Mouse (Mus musculus) CH12.LX (cell line): ENCODE data around the gene Tctn3. TPM values are rescaled to one million over a fixed set of nuclear protein-coding genes. Genes with fewer than 3 reads are reported as not detected.

Experiments
- DNase-seq: peaks from one replicate; pipeline ENCODE4 v3.0.0-alpha.2; 2013; ENCODE audit errors: extremely low read depth
- H3K27ac ChIP-seq: 2 replicates; pipeline ENCODE4 v1.5.1; 2012; ENCODE audit warnings: low read depth, mild to moderate bottlenecking, control low read depth, moderate library complexity; ENCODE audit not compliant: insufficient read depth
- H3K27me3 ChIP-seq: replicated peaks from 2 replicates; pipeline ENCODE3; 2012; ENCODE audit warnings: inconsistent platforms
- H3K36me3 ChIP-seq, 2 experiments: replicated peaks in 1 of 2; 2 replicates each; pipeline versions ENCODE3 to v1.6.1; 2012; ENCODE audit warnings: inconsistent platforms in 1 of 2, low read length in 1 of 2, mild to moderate bottlenecking in 1 of 2, mixed read lengths in 1 of 2, moderate library complexity in 1 of 2; ENCODE audit not compliant: control insufficient read depth in 1 of 2, insufficient read depth in 1 of 2
- H3K4me1 ChIP-seq, 2 experiments: 2 replicates each; pipeline ENCODE4 v1.6.1; 2012; ENCODE audit warnings: inconsistent platforms in 1 of 2, moderate library complexity in 1 of 2; ENCODE audit not compliant: insufficient read depth in 2 of 2, control insufficient read depth in 1 of 2
- H3K4me2 ChIP-seq: 2 replicates; pipeline ENCODE4 v1.6.1; 2012; ENCODE audit warnings: low read depth, mild to moderate bottlenecking, control low read depth; ENCODE audit not compliant: poor library complexity, insufficient read depth, severe bottlenecking
- H3K4me3 ChIP-seq, 3 experiments: fragments of 150-350 bp in 1 of 3; sonication (generic) in 1 of 3; replicated peaks in 1 of 3; 2 replicates each; pipeline versions ENCODE3 to v1.5.1; 2011 to 2012; ENCODE audit warnings: low read depth in 2 of 3, low read length in 2 of 3, mild to moderate bottlenecking in 2 of 3, moderate library complexity in 2 of 3, control low read depth in 1 of 3, improper control_type of control experiment in 1 of 3, inconsistent platforms in 1 of 3, mixed read lengths in 1 of 3; ENCODE audit not compliant: poor library complexity in 1 of 3
- H3K79me2 ChIP-seq: replicated peaks from 2 replicates; pipeline ENCODE4 v1.6.1; 2012; ENCODE audit warnings: mild to moderate bottlenecking, moderate library complexity; ENCODE audit not compliant: control insufficient read depth, poor library complexity, insufficient read depth, severe bottlenecking; ENCODE audit errors: extremely low read depth
- H3K9ac ChIP-seq: 2 replicates; pipeline ENCODE4 v1.6.1; 2012; ENCODE audit warnings: low read depth, mild to moderate bottlenecking, control low read depth, moderate library complexity; ENCODE audit not compliant: insufficient read depth
- H3K9me3 ChIP-seq: replicated peaks from 2 replicates; pipeline ENCODE3; 2012; ENCODE audit warnings: low read length, inconsistent platforms, mixed read lengths
- CHD1 ChIP-seq: IDR thresholded peaks from 2 replicates; pipeline ENCODE4 v1.6.1; 2012; ENCODE audit warnings: low read depth, low read length, improper control_type of control experiment, inconsistent platforms
- EP300 ChIP-seq: IDR thresholded peaks from 2 replicates; pipeline ENCODE4 v1.6.1; 2011; ENCODE audit warnings: low read length, improper control_type of control experiment
- HCFC1 ChIP-seq: IDR thresholded peaks from 2 replicates; pipeline ENCODE4 v1.6.1; 2012; ENCODE audit warnings: low read depth, mild to moderate bottlenecking, inconsistent platforms, low read length, improper control_type of control experiment
- IRF4 ChIP-seq: IDR thresholded peaks from 2 replicates; pipeline ENCODE4 v1.6.1; 2014; ENCODE audit warnings: low read depth, mild to moderate bottlenecking, inconsistent platforms, low read length, improper control_type of control experiment
- MAX ChIP-seq: IDR thresholded peaks from 2 replicates; pipeline ENCODE4 v1.6.1; 2011; ENCODE audit warnings: low read length, improper control_type of control experiment
- MAZ ChIP-seq: IDR thresholded peaks from 2 replicates; pipeline ENCODE4 v1.6.1; 2012; ENCODE audit warnings: low read depth, mild to moderate bottlenecking, inconsistent platforms, low read length, improper control_type of control experiment, moderate library complexity
- MYC ChIP-seq: IDR thresholded peaks from 2 replicates; pipeline ENCODE4 v1.6.1; 2011; ENCODE audit warnings: low read depth, mild to moderate bottlenecking, improper control_type of control experiment, low read length
- PAX5 ChIP-seq: IDR thresholded peaks from 2 replicates; pipeline ENCODE4 v1.6.1; 2012; ENCODE audit warnings: low read length, inconsistent platforms, mixed read lengths
- SIN3A ChIP-seq: IDR thresholded peaks from 2 replicates; pipeline ENCODE4 v1.6.1; 2012; ENCODE audit warnings: low read length, improper control_type of control experiment, inconsistent platforms
- TBP ChIP-seq: conservative IDR thresholded peaks from 2 replicates; pipeline ENCODE4 v1.6.1; 2011; ENCODE audit warnings: low read depth, low read length, improper control_type of control experiment
- USF1 ChIP-seq: IDR thresholded peaks from 2 replicates; pipeline ENCODE4 v1.6.1; 2014; ENCODE audit warnings: low read depth, mild to moderate bottlenecking, inconsistent platforms, low read length, improper control_type of control experiment
- ZC3H11A ChIP-seq: IDR thresholded peaks from 2 replicates; pipeline ENCODE4 v1.6.1; 2012; ENCODE audit warnings: low read depth, mild to moderate bottlenecking, inconsistent platforms, low read length, improper control_type of control experiment
- ZKSCAN1 ChIP-seq: IDR thresholded peaks from 2 replicates; pipeline ENCODE4 v1.6.1; 2012; ENCODE audit warnings: low read depth, inconsistent platforms, low read length, improper control_type of control experiment, borderline replicate concordance
- ZMIZ1 ChIP-seq: IDR thresholded peaks from 2 replicates; pipeline ENCODE4 v1.6.1; 2012; ENCODE audit warnings: low read depth, mild to moderate bottlenecking, inconsistent platforms, low read length, improper control_type of control experiment
- dilution Hi-C: fragments of 300-500 bp; cut with MboI; formaldehyde crosslinking; loops from 2 replicates; pipeline ENCODE4 v1.14.3; 2020; ENCODE audit warnings: low sequenced_read_pairs; ENCODE audit not compliant: extremely low pct_unique_long_range_greater_than_20kb, extremely low pct_ligation_motif_present
- in situ Hi-C: fragments of 300-500 bp; cut with MboI; formaldehyde crosslinking; loops from 3 replicates; pipeline ENCODE4 v1.14.3; 2019; ENCODE audit warnings: low sequenced_read_pairs, low pct_ligation_motif_present, low pct_unique_long_range_greater_than_20kb, mixed read lengths
- polyA plus RNA-seq: library from polyadenylated mRNA; unstranded; fragments of >175 nt; gene quantifications from 2 replicates; pipeline ENCODE4 v1.2.1, GENCODE M21; 2012; ENCODE audit warnings: low read depth; ENCODE audit not compliant: insufficient read length
- total RNA-seq, 2 experiments: library from RNA; depleted of rRNA; stranded (reverse); fragments of 300-350 nt in 1 of 2; fragments of >200 nt in 1 of 2; gene quantifications; 2 replicates each; pipeline ENCODE4 v1.2.3; 2012 to 2014

Tctn3 gene
- total and polyA plus RNA-seq, 3 experiments = 6.4 to 10.6 (median 9.9) TPM

GRCm38 (mm10) chr19:40554343-40554742 is 57.7 kb downstream of the Tctn3 start:
- Histone ChIP-seq H3K79me2 (no peaks in the 10 kb centered on the region), H3K9me3 (no peaks in the 10 kb centered on the region), H3K4me2 (no peak overlapping the region), H3K4me3 (no peak overlapping the region), H3K27ac (no peak overlapping the region), H3K36me3 (peaks cover 81 to 92% of the 10 kb centered on the region in 2 experiments), H3K27me3 (no peaks in the 10 kb centered on the region), H3K4me1 (no peaks in the 10 kb centered on the region), H3K9ac (no peak overlapping the region)
- DNase-seq = no peak
- dilution Hi-C loops = no loop called here
- TF ChIP-seq ZMIZ1 = no peak
- TF ChIP-seq USF1 = no peak
- in situ Hi-C loops = no loop called here

GRCm38 (mm10) chr19:40553849-40554248 is 58.2 kb downstream of the Tctn3 start:
- Histone ChIP-seq H3K79me2 (no peaks in the 10 kb centered on the region), H3K27me3 (no peaks in the 10 kb centered on the region), H3K36me3 (peaks cover 81 to 93% of the 10 kb centered on the region in 2 experiments), H3K27ac (no peak overlapping the region), H3K4me1 (no peaks in the 10 kb centered on the region), H3K9ac (no peak overlapping the region), H3K4me3 (no peak overlapping the region), H3K4me2 (no peak overlapping the region), H3K9me3 (no peaks in the 10 kb centered on the region)
- dilution Hi-C loops = no loop called here
- TF ChIP-seq MYC (no peak), PAX5 (no peak), ZMIZ1 (no peak), HCFC1 (no peak), MAX (no peak), EP300 (no peak), ZC3H11A (no peak), SIN3A (no peak), MAZ (no peak), ZKSCAN1 (no peak)
- in situ Hi-C loops = no loop called here
- no peak for DNase-seq

- no peak overlapping the region for H3K4me3 ChIP-seq
- no peaks in the 10 kb centered on the region for H3K27me3 ChIP-seq
- DNase-seq = no peak
- H3K4me1 ChIP-seq = no peaks in the 10 kb centered on the region
- H3K79me2 ChIP-seq = no peaks in the 10 kb centered on the region
- H3K27ac ChIP-seq = no peak overlapping the region
- TF ChIP-seq MAX = no peak
- no peak for TF ChIP-seq TBP
- no peak for TF ChIP-seq IRF4
- TF ChIP-seq CHD1 = no peak
- no peak for TF ChIP-seq USF1
- dilution Hi-C loops = no loop called here
- in situ Hi-C loops = no loop called here
- H3K4me2 ChIP-seq = no peak overlapping the region
- no peaks in the 10 kb centered on the region for H3K9me3 ChIP-seq
- H3K9ac ChIP-seq = no peak overlapping the region
- H3K36me3 ChIP-seq = peaks cover 77 to 89% of the 10 kb centered on the region in 2 experiments
These were observed 58.8 kb downstream of the Tctn3 start for GRCm38 (mm10) chr19:40553014-40553789.
